Mouse (Mus musculus) limb, embryonic 15.5 days (tissue): Measurements from ENCODE around the gene Mpv17. TPM values are rescaled to one million over a fixed set of nuclear protein-coding genes. Genes with fewer than 3 reads are reported as not detected.
A peak's percentile ranks its signal among the peaks of the same experiment; 100 is the strongest.

Experiments used
- ATAC-seq: fragments of 200-750 bp; cut with Nextera tagmentation; 2 replicates; pipeline ENCODE4 v1.8.0; 2017; ENCODE audit warnings: low read depth, moderate TSS enrichment; ENCODE audit not compliant: insufficient number of reproducible peaks, low FRiP score, low TSS enrichment
- H3K27ac ChIP-seq: fragments of 300-500 bp; sonication (generic); 2 replicates; pipeline ENCODE4 v1.5.1; 2015; ENCODE audit warnings: moderate library complexity, mild to moderate bottlenecking, inconsistent platforms
- H3K27me3 ChIP-seq: fragments of 300-500 bp; sonication (generic); 2 replicates; pipeline ENCODE4 v1.6.1; 2015; ENCODE audit warnings: inconsistent platforms
- H3K36me3 ChIP-seq: fragments of 300-500 bp; sonication (generic); 2 replicates; pipeline ENCODE4 v1.6.1; 2015; ENCODE audit warnings: inconsistent platforms
- H3K4me1 ChIP-seq: fragments of 300-500 bp; sonication (generic); 2 replicates; pipeline ENCODE4 v1.6.1; 2015; ENCODE audit warnings: inconsistent platforms
- H3K4me2 ChIP-seq: fragments of 300-500 bp; sonication (generic); 2 replicates; pipeline ENCODE4 v1.6.1; 2015; ENCODE audit warnings: mild to moderate bottlenecking, inconsistent platforms
- H3K4me3 ChIP-seq: fragments of 300-500 bp; sonication (generic); 2 replicates; pipeline ENCODE4 v1.5.1; 2015; ENCODE audit warnings: mild to moderate bottlenecking, inconsistent platforms
- H3K9ac ChIP-seq: fragments of 300-500 bp; sonication (generic); 2 replicates; pipeline ENCODE4 v1.6.1; 2015; ENCODE audit warnings: inconsistent platforms
- H3K9me3 ChIP-seq: fragments of 300-500 bp; sonication (generic); 2 replicates; pipeline ENCODE4 v1.6.1; 2016; ENCODE audit warnings: inconsistent platforms
- WGBS: fragments of 180-500 bp; shearing (Covaris S2); methylation state at CpG from one replicate; pipeline ENCODE4 v1.1.7; 2015; 5-methylcytosine and 5-hydroxymethylcytosine counted together
- polyA plus RNA-seq: library from polyadenylated mRNA; unstranded; fragments of >200 nt; fragmentation: Nextera tagmentation; extraction: Ambion mirVana; gene quantifications from 2 replicates; pipeline ENCODE4 v1.2.1, GENCODE M21; 2015

Gene Mpv17
- polyA plus RNA-seq, 1 experiment from 2014 or later, result 64.0 TPM

- no peaks in the 10 kb centered on the region for H3K36me3 ChIP-seq
- H3K9ac ChIP-seq, result peak within 1 kb of the TSS; percentile 61
- under 1% methylated on average over 58 of the region's 59 CpGs for WGBS
- H3K27me3 ChIP-seq, result no peaks in the 10 kb centered on the region
- no peaks in the 10 kb centered on the region for H3K9me3 ChIP-seq
- H3K4me3 ChIP-seq, result peak within 1 kb of the TSS; percentile 77
- H3K4me1 ChIP-seq, result 0 out of 2 replicates have a peak, but pooled peaks cover 4% of the 10 kb centered on the region
- H3K27ac ChIP-seq, result peak within 1 kb of the TSS; percentile 98
- peak within 1 kb of the TSS; percentile 78 for H3K4me2 ChIP-seq
- peak; percentile 96 for ATAC-seq
Observed at GRCm38 (mm10) chr5:31179766-31180630, 25.9 kb upstream of the Mpv17 start, which contains the start of the genes Gm29609 and Gtf3c2. Gene Gm29609, minus strand, starts transcription at chr5:31179911. Gene Gtf3c2, minus strand, starts transcription at chr5:31180144.

- H3K4me1 ChIP-seq, result 0 out of 2 replicates have a peak, but pooled peaks cover 4% of the 10 kb centered on the region
- peak; percentile 52 for ATAC-seq
- H3K27me3 ChIP-seq, result no peaks in the 10 kb centered on the region
- peak overlapping the region; percentile 78 for H3K4me2 ChIP-seq
- no peaks in the 10 kb centered on the region for H3K9me3 ChIP-seq
- H3K4me3 ChIP-seq, result peak overlapping the region; percentile 77
- peak overlapping the region; percentile 98 for H3K27ac ChIP-seq
- WGBS, result under 1% methylated on average over 25 of the region's 25 CpGs
- H3K9ac ChIP-seq, result peak overlapping the region; percentile 61
- no peaks in the 10 kb centered on the region for H3K36me3 ChIP-seq
Observed at GRCm38 (mm10) chr5:31179301-31179765, 25.3 kb upstream of the Mpv17 start.

GRCm38 (mm10) chr5:31168630-31169029 lies 14.6 kb upstream of the Mpv17 start:
- 88% methylated on average over 4 of the region's 4 CpGs for WGBS
- H3K4me2 ChIP-seq, result no peak overlapping the region
- H3K4me3 ChIP-seq, result no peak overlapping the region

GRCm38 (mm10) chr5:31164878-31165277 lies 10.8 kb upstream of the Mpv17 start:
- Histone ChIP-seq H3K27me3 (no peaks in the 10 kb centered on the region), H3K36me3 (peaks cover 90% of the 10 kb centered on the region), H3K4me1 (no peaks in the 10 kb centered on the region), H3K4me3 (no peak overlapping the region), H3K9me3 (no peaks in the 10 kb centered on the region), H3K4me2 (no peak overlapping the region), H3K9ac (no peak overlapping the region), H3K27ac (no peak overlapping the region)
- ATAC-seq, result no peak
- 97% methylated on average over 1 of the region's 1 CpGs for WGBS

More at GRCm38 (mm10) chr5:31168630-31169029, 14.6 kb upstream of the Mpv17 start:
- Histone ChIP-seq H3K9me3 (no peaks in the 10 kb centered on the region), H3K27ac (no peak overlapping the region), H3K27me3 (no peaks in the 10 kb centered on the region), H3K36me3 (peaks cover 96% of the 10 kb centered on the region), H3K4me1 (no peaks in the 10 kb centered on the region), H3K9ac (no peak overlapping the region)
- no peak for ATAC-seq

GRCm38 (mm10) chr5:31162462-31162861 lies 8.4 kb upstream of the Mpv17 start:
- Histone ChIP-seq H3K4me2 (no peak overlapping the region), H3K36me3 (peaks cover 90% of the 10 kb centered on the region), H3K4me1 (no peaks in the 10 kb centered on the region), H3K27me3 (no peaks in the 10 kb centered on the region), H3K4me3 (no peak overlapping the region), H3K9ac (no peak overlapping the region), H3K9me3 (no peaks in the 10 kb centered on the region), H3K27ac (no peak overlapping the region)
- ATAC-seq, result no peak

GRCm38 (mm10) chr5:31153516-31154151 lies 417 bp downstream of the Mpv17 start:
- peak overlapping the region; percentile 89 for H3K27ac ChIP-seq
- no peaks in the 10 kb centered on the region for H3K9me3 ChIP-seq

GRCm38 (mm10) chr5:31151746-31152145 lies 2.3 kb downstream of the Mpv17 start:
- no peak for ATAC-seq
- 85% methylated on average over 3 of the region's 3 CpGs for WGBS
- no peaks in the 10 kb centered on the region for H3K27me3 ChIP-seq

More at GRCm38 (mm10) chr5:31153516-31154151, 417 bp downstream of the Mpv17 start:
- Histone ChIP-seq H3K36me3 (peaks cover 28% of the 10 kb centered on the region), H3K4me3 (peak overlapping the region; percentile 71), H3K27me3 (no peaks in the 10 kb centered on the region), H3K4me1 (peaks cover 12% of the 10 kb centered on the region), H3K9ac (peak overlapping the region; percentile 56), H3K4me2 (peak overlapping the region; percentile 79)
- 37% methylated on average over 6 of the region's 6 CpGs for WGBS
- ATAC-seq, result no peak

GRCm38 (mm10) chr5:31149781-31150180 lies 4.3 kb downstream of the Mpv17 start:
- Histone ChIP-seq H3K9me3 (no peaks in the 10 kb centered on the region), H3K36me3 (peaks cover 30% of the 10 kb centered on the region), H3K27ac (no peak overlapping the region), H3K27me3 (no peaks in the 10 kb centered on the region), H3K4me3 (no peak overlapping the region), H3K9ac (no peak overlapping the region), H3K4me1 (peaks cover 9% of the 10 kb centered on the region), H3K4me2 (no peak overlapping the region)
- ATAC-seq, result no peak
- 82% methylated on average over 4 of the region's 4 CpGs for WGBS

More at GRCm38 (mm10) chr5:31151746-31152145, 2.3 kb downstream of the Mpv17 start:
- no peak overlapping the region for H3K4me3 ChIP-seq
- H3K4me2 ChIP-seq, result no peak overlapping the region
- H3K36me3 ChIP-seq, result peaks cover 18% of the 10 kb centered on the region
- H3K9me3 ChIP-seq, result no peaks in the 10 kb centered on the region
- H3K27ac ChIP-seq, result no peak overlapping the region
- peaks cover 12% of the 10 kb centered on the region for H3K4me1 ChIP-seq
- no peak overlapping the region for H3K9ac ChIP-seq

- 0 out of 2 replicates have a peak overlapping the region, but pooled peaks have one; percentile 33 for H3K4me2 ChIP-seq
Observed at GRCm38 (mm10) chr5:31138968-31139425, 15.1 kb downstream of the Mpv17 start.

GRCm38 (mm10) chr5:31138241-31138967 lies 15.6 kb downstream of the Mpv17 start, which contains the start of gene Ucn:
Gene Ucn, minus strand, starts transcription at chr5:31138829.
- ATAC-seq, result no peak
- Histone ChIP-seq H3K36me3 (peaks cover 11% of the 10 kb centered on the region), H3K4me2 (peak within 1 kb of the TSS; percentile 33), H3K4me3 (peak within 1 kb of the TSS; percentile 22), H3K4me1 (peaks cover 24% of the 10 kb centered on the region), H3K9ac (no peak within 1 kb of the TSS), H3K27me3 (peaks cover 67% of the 10 kb centered on the region), H3K9me3 (no peaks in the 10 kb centered on the region), H3K27ac (no peak within 1 kb of the TSS)
- 2% methylated on average over 52 of the region's 52 CpGs for WGBS

More at GRCm38 (mm10) chr5:31138968-31139425, 15.1 kb downstream of the Mpv17 start:
- H3K9me3 ChIP-seq, result no peaks in the 10 kb centered on the region
- 12% methylated on average over 9 of the region's 9 CpGs for WGBS
- H3K27me3 ChIP-seq, result peaks cover 61% of the 10 kb centered on the region
- ATAC-seq, result no peak
- H3K36me3 ChIP-seq, result peaks cover 14% of the 10 kb centered on the region
- no peak overlapping the region for H3K27ac ChIP-seq
- H3K9ac ChIP-seq, result no peak overlapping the region
- H3K4me1 ChIP-seq, result peaks cover 24% of the 10 kb centered on the region
- peak overlapping the region; percentile 22; the same call in 1 of the 2 replicates for H3K4me3 ChIP-seq

GRCm38 (mm10) chr5:31137658-31138057 lies 16.4 kb downstream of the Mpv17 start:
- ATAC-seq, result no peak
- H3K9me3 ChIP-seq, result no peaks in the 10 kb centered on the region
- H3K9ac ChIP-seq, result no peak overlapping the region
- no peak overlapping the region; the same call in 1 of the 2 replicates for H3K4me2 ChIP-seq
- peaks cover 8% of the 10 kb centered on the region; the same call in 1 of the 2 replicates for H3K36me3 ChIP-seq
- H3K27ac ChIP-seq, result no peak overlapping the region
- peak overlapping the region; percentile 22; the same call in 1 of the 2 replicates for H3K4me3 ChIP-seq
- H3K27me3 ChIP-seq, result peaks cover 69% of the 10 kb centered on the region
- under 1% methylated on average over 13 of the region's 13 CpGs for WGBS
- H3K4me1 ChIP-seq, result peaks cover 24% of the 10 kb centered on the region
